Mouse (Mus musculus) gastrocnemius, adult 2 months (tissue): Measurements from ENCODE around the gene Marveld1. TPM values are rescaled to one million over a fixed set of nuclear protein-coding genes. Genes with fewer than 3 reads are reported as not detected.

Experiments used
- DNase-seq: peaks from one replicate; pipeline ENCODE4 v3.0.0; 2022
- H3K27ac ChIP-seq: fragments of 200-600 bp; 2 replicates; pipeline ENCODE4 v1.8.1; 2022; ENCODE audit warnings: mild to moderate bottlenecking
- H3K4me3 ChIP-seq: fragments of 200-600 bp; 2 replicates; pipeline ENCODE4 v1.8.1; 2022; ENCODE audit warnings: mild to moderate bottlenecking, moderate library complexity
- CTCF ChIP-seq: fragments of 200-600 bp; IDR thresholded peaks from 2 replicates; pipeline ENCODE4 v1.8.1; 2022; ENCODE audit warnings: antibody characterized with exemption, mild to moderate bottlenecking, moderate library complexity
- intact Hi-C: fragments of 180-260 bp; cut with DNase I; formaldehyde crosslinking; loops from one replicate; pipeline ENCODE4 v1.15.1; 2025
- total RNA-seq, 2 experiments: library from RNA; stranded (reverse); gene quantifications; 2 replicates each; pipeline ENCODE4 v1.2.3; 2021

The Marveld1 gene
- total RNA-seq, 2 experiments from 2014 or later = 4.8 to 7.2 TPM

GRCm38 (mm10) chr19:42166130-42166529, 18.9 kb downstream of the Marveld1 start:
- H3K27ac ChIP-seq = peak overlapping the region; percentile 60
- H3K4me3 ChIP-seq = peak overlapping the region; percentile 63
- intact Hi-C loops = loop anchor here (2.0 to 5.0 kb wide), 2 partner anchors 17 to 129 kb away; partner anchors contain the start of gene Ankrd2
- peak; percentile 90 for DNase-seq
- no peak; the same call in 1 of the 2 replicates for TF ChIP-seq CTCF

GRCm38 (mm10) chr19:42166766-42167165, 19.6 kb downstream of the Marveld1 start:
- no peak for DNase-seq
- intact Hi-C loops = loop anchor here (2.0 to 5.0 kb wide), 2 partner anchors 18 to 129 kb away; partner anchors contain the start of gene Ankrd2
- no peak overlapping the region for H3K27ac ChIP-seq
- H3K4me3 ChIP-seq = no peak overlapping the region
- no peak for TF ChIP-seq CTCF

GRCm38 (mm10) chr19:42167489-42167888, 20.3 kb downstream of the Marveld1 start:
- no peak for TF ChIP-seq CTCF

GRCm38 (mm10) chr19:42169322-42169975, 22.2 kb downstream of the Marveld1 start:
- TF ChIP-seq CTCF = no peak
- Histone ChIP-seq H3K4me3 (no peak overlapping the region), H3K27ac (no peak overlapping the region)
- intact Hi-C loops = loop anchor here (5.0 kb wide), 1 partner anchor 132 kb away; the partner anchor contains the start of gene Ankrd2
- DNase-seq = no peak

More at GRCm38 (mm10) chr19:42167489-42167888, 20.3 kb downstream of the Marveld1 start:
- DNase-seq = no peak
- Histone ChIP-seq H3K27ac (no peak overlapping the region), H3K4me3 (no peak overlapping the region)
- intact Hi-C loops = loop anchor here (2.0 to 5.0 kb wide), 2 partner anchors 19 to 130 kb away; partner anchors contain the start of gene Ankrd2

GRCm38 (mm10) chr19:42170025-42170969, 23.1 kb downstream of the Marveld1 start:
- no peak for TF ChIP-seq CTCF
- peak overlapping the region; percentile 95 for H3K4me3 ChIP-seq
- intact Hi-C loops = loop anchor here (10.0 kb wide), 1 partner anchor 1355 kb away; the partner anchor contains the start of gene Got1
- peak; percentile 95 for DNase-seq
- H3K27ac ChIP-seq = peak overlapping the region; percentile 92

GRCm38 (mm10) chr19:42176841-42177240, 29.6 kb downstream of the Marveld1 start:
- Histone ChIP-seq H3K4me3 (no peak overlapping the region), H3K27ac (no peak overlapping the region)
- intact Hi-C loops = loop anchor here (10.0 kb wide), 1 partner anchor 1348 kb away; the partner anchor contains the start of gene Got1
- no peak for DNase-seq
- TF ChIP-seq CTCF = no peak

- no peak overlapping the region for H3K4me3 ChIP-seq
- TF ChIP-seq CTCF = no peak
- H3K27ac ChIP-seq = no peak overlapping the region
- intact Hi-C loops = loop anchor here (10.0 kb wide), 1 partner anchor 1347 kb away; the partner anchor contains the start of gene Got1
- no peak for DNase-seq
These were observed 30.3 kb downstream of the Marveld1 start for GRCm38 (mm10) chr19:42177461-42177860.

GRCm38 (mm10) chr19:42179356-42179755, 32.2 kb downstream of the Marveld1 start:
- H3K4me3 ChIP-seq = no peak overlapping the region
- DNase-seq = no peak
- intact Hi-C loops = loop anchor here (10.0 kb wide), 1 partner anchor 1345 kb away; the partner anchor contains the start of gene Got1
- H3K27ac ChIP-seq = no peak overlapping the region
- no peak for TF ChIP-seq CTCF

- peak; percentile 56 for TF ChIP-seq CTCF
- Histone ChIP-seq H3K4me3 (no peak overlapping the region), H3K27ac (no peak overlapping the region)
- intact Hi-C loops = no loop called here
- no peak for DNase-seq
These were observed 35.5 kb downstream of the Marveld1 start for GRCm38 (mm10) chr19:42182673-42183072.

- no peak overlapping the region for H3K27ac ChIP-seq
- intact Hi-C loops = no loop called here
- no peak for TF ChIP-seq CTCF
- no peak overlapping the region for H3K4me3 ChIP-seq
- no peak for DNase-seq
These were observed 42.5 kb downstream of the Marveld1 start for GRCm38 (mm10) chr19:42189735-42190134.

GRCm38 (mm10) chr19:42190494-42190893, 43.3 kb downstream of the Marveld1 start:
- DNase-seq = peak; percentile 71

GRCm38 (mm10) chr19:42193311-42193710, 46.1 kb downstream of the Marveld1 start:
- intact Hi-C loops = no loop called here

More at GRCm38 (mm10) chr19:42190494-42190893, 43.3 kb downstream of the Marveld1 start:
- Histone ChIP-seq H3K4me3 (no peak overlapping the region), H3K27ac (no peak overlapping the region)
- peak; percentile 88 for TF ChIP-seq CTCF
- intact Hi-C loops = no loop called here

More at GRCm38 (mm10) chr19:42193311-42193710, 46.1 kb downstream of the Marveld1 start:
- no peak for TF ChIP-seq CTCF
- no peak for DNase-seq
- H3K4me3 ChIP-seq = no peak overlapping the region
- no peak overlapping the region for H3K27ac ChIP-seq
